ENCODE assay signal across 26 mouse cellular contexts in the genomic region with DNA sequence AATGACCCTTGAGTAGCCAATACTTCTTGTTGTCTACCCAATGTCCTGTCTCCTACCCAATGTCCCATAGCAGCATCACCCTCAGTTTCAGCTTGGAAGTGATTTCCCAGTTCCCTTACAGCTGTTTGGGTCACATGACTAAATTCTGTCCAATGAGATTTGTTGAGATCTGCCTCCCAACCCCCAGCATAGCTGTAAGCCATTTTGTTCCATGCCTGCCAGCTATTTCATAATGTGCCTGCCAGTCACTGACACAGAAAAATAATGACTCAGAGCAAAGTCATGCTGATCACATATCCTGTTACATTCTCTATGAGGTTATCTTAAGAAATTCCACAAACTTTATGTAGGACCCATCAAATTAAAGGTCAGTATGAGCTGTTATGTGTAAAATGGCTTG. TPM values are rescaled to one million over a fixed set of nuclear protein-coding genes. Genes with fewer than 3 reads are reported as not detected.
DNase-seq lines count a peak whose midpoint lies in the region; ATAC-seq and TF ChIP-seq lines count a peak whose summit lies in the region.
"Had no signal": no experiment of that assay in that cellular context is flagged by ENCODE, and none has a peak within 500 bp of the region (broad histone marks: within the 10 kb centered on the region; RNA-seq: fewer than 3 reads in every experiment).

No protein-coding gene starts in this region.

- H3K36me3 ChIP-seq in liver, adult 2 months (ENCODE audit: control insufficient read depth, insufficient read depth, low read length): no peaks in the 10 kb centered on the region
- no peaks in the 10 kb centered on the region for H3K36me3 ChIP-seq in liver, embryonic 12.5 days
- no peaks in the 10 kb centered on the region; a peak in 1 of 4 replicates for H3K36me3 ChIP-seq in MEL (ENCODE audit: control insufficient read depth in 1 of 2, insufficient read depth in 2 of 2, low read length in 2 of 2)
- H3K36me3 ChIP-seq in stomach, postnatal 0 days (ENCODE audit: control insufficient read depth, insufficient read depth, low read length): no peaks in the 10 kb centered on the region
- H3K36me3 ChIP-seq: forebrain, embryonic 12.5 days; heart, embryonic 15.5 days; limb, embryonic 10.5 days; midbrain, embryonic 10.5 days had no signal

- TF ChIP-seq EP300 in MEL (IDR thresholded peaks at IDR 0.05; ENCODE audit: low read depth in 1 of 2, low read length in 2 of 2): no peak
- TF ChIP-seq EP300 in stomach, postnatal 0 days (optimal IDR thresholded peaks at IDR 0.05): no peak

- no peak for ATAC-seq in liver, embryonic 12.5 days
- ATAC-seq in stomach, postnatal 0 days (ENCODE audit: low FRiP score, low TSS enrichment): peak; percentile 21; the same call in 1 of the 2 replicates
- ATAC-seq: inflammation-experienced regulatory T-cells, adult 6 months; midbrain, embryonic 16.5 days had no signal

- TF ChIP-seq POLR2A in liver, adult 2 months (IDR thresholded peaks at IDR 0.05; ENCODE audit: extremely low read depth, insufficient read depth, low read length): no peak
- TF ChIP-seq POLR2A in MEL (IDR thresholded peaks at IDR 0.05; ENCODE audit: control insufficient read depth in 1 of 2, insufficient read depth in 1 of 2, low read depth in 1 of 2, low read length in 2 of 2, poor library complexity in 1 of 2): no peak

- no peak overlapping the region for H3K4me2 ChIP-seq in liver, embryonic 12.5 days
- no peak overlapping the region for H3K4me2 ChIP-seq in stomach, postnatal 0 days (replicated peaks; ENCODE audit: low read depth)
- H3K4me2 ChIP-seq: forebrain, embryonic 12.5 days; heart, embryonic 15.5 days; hindbrain, embryonic 14.5 days; lung, embryonic 14.5 days had no signal

- H3K9ac ChIP-seq in liver, adult 2 months (ENCODE audit: low read depth, low read length): no peak overlapping the region
- no peak overlapping the region for H3K9ac ChIP-seq in liver, embryonic 12.5 days
- no peak overlapping the region for H3K9ac ChIP-seq in MEL (ENCODE audit: control insufficient read depth, low read depth, low read length, poor library complexity, severe bottlenecking)
- no peak overlapping the region for H3K9ac ChIP-seq in stomach, postnatal 0 days (ENCODE audit: low read length)
- H3K9ac ChIP-seq: forebrain, embryonic 12.5 days; heart, embryonic 15.5 days; hindbrain, embryonic 14.5 days; lung, embryonic 14.5 days had no signal

- H3K27me3 ChIP-seq in liver, adult 2 months (ENCODE audit: control insufficient read depth, insufficient read depth, low read length): no peaks in the 10 kb centered on the region
- H3K27me3 ChIP-seq in liver, embryonic 12.5 days (replicated peaks): no peaks in the 10 kb centered on the region
- H3K27me3 ChIP-seq in MEL (ENCODE audit: control insufficient read depth in 1 of 2, insufficient read depth in 2 of 2, low read length in 2 of 2): no peaks in the 10 kb centered on the region
- no peaks in the 10 kb centered on the region for H3K27me3 ChIP-seq in stomach, postnatal 0 days (ENCODE audit: control insufficient read depth, insufficient read depth, low read length)
- H3K27me3 ChIP-seq: forebrain, embryonic 12.5 days; heart, embryonic 15.5 days had no signal

- H3K4me3 ChIP-seq in liver, adult 2 months (ENCODE audit: insufficient read depth, low read depth, low read length): no peak overlapping the region
- no peak overlapping the region for H3K4me3 ChIP-seq in liver, embryonic 12.5 days
- H3K4me3 ChIP-seq in MEL (ENCODE audit: control insufficient read depth in 1 of 2, insufficient read depth in 1 of 2, low read depth in 2 of 2, low read length in 2 of 2): no peak overlapping the region
- H3K4me3 ChIP-seq in stomach, postnatal 0 days (ENCODE audit: low read depth, low read length): no peak overlapping the region
- H3K4me3 ChIP-seq: forebrain, embryonic 12.5 days; heart, embryonic 15.5 days; limb, embryonic 10.5 days; midbrain, embryonic 10.5 days had no signal

- peaks cover under 1% of the 10 kb centered on the region; the same call in 1 of the 2 replicates for H3K4me1 ChIP-seq in liver, adult 2 months (ENCODE audit: control insufficient read depth, insufficient read depth, low read length)
- peaks cover 3% of the 10 kb centered on the region for H3K4me1 ChIP-seq in liver, embryonic 12.5 days
- peaks cover 0 to 5% of the 10 kb centered on the region in 2 experiments; a peak in 1 of 4 replicates for H3K4me1 ChIP-seq in MEL (ENCODE audit: control insufficient read depth in 1 of 2, insufficient read depth in 2 of 2, low read length in 2 of 2)
- no peaks in the 10 kb centered on the region for H3K4me1 ChIP-seq in stomach, postnatal 0 days (replicated peaks; ENCODE audit: control insufficient read depth, insufficient read depth)
- H3K4me1 ChIP-seq: forebrain, embryonic 12.5 days; limb, embryonic 10.5 days had no signal

- TF ChIP-seq RAD21 in MEL (IDR thresholded peaks at IDR 0.05; ENCODE audit: low read depth, low read length): no peak

- no peak for TF ChIP-seq CTCF in liver, adult 2 months (IDR thresholded peaks at IDR 0.05; ENCODE audit: low read depth, low read length)
- TF ChIP-seq CTCF in MEL (IDR thresholded peaks at IDR 0.05 in 2 of 3, conservative IDR thresholded peaks at IDR 0.05 in 1 of 3; ENCODE audit: control insufficient read depth in 1 of 3, insufficient read depth in 1 of 3, low read depth in 2 of 3, low read length in 3 of 3, poor library complexity in 1 of 3, severe bottlenecking in 1 of 3): no peak
- no peak for TF ChIP-seq CTCF in stomach, postnatal 0 days (IDR thresholded peaks at IDR 0.05; ENCODE audit: low read depth)

- peak; percentile 29 for DNase-seq in liver, adult 2 months (ENCODE audit: extremely low read depth, low read depth, low spot score)
- no peak for DNase-seq in MEL (ENCODE audit: low read depth, low spot score)
- DNase-seq in brain, adult 2 months (ENCODE audit: low read depth, low spot score): peak; percentile 22
- no peak for DNase-seq in stomach, postnatal 0 days (ENCODE audit: low spot score)
- DNase-seq in retina, embryonic 14.5 days (ENCODE audit: low spot score): no peak
- no peak for DNase-seq in kidney, postnatal 25 days
- DNase-seq in lung, adult 18-20 months: no peak
- DNase-seq: adrenal gland, adult 2 months; B cell, adult 2 months; cerebellum, adult 8-10 months; gastrocnemius, postnatal 36 days; heart, postnatal 36 days; kidney, adult 2 months; liver; lung, embryonic 14.5 days; lung, postnatal 4 days; thymus, adult 2 months had no signal

- no peaks in the 10 kb centered on the region for H3K9me3 ChIP-seq in liver, embryonic 12.5 days (replicated peaks)
- no peaks in the 10 kb centered on the region for H3K9me3 ChIP-seq in MEL (replicated peaks; ENCODE audit: insufficient read depth, low read length)
- H3K9me3 ChIP-seq in stomach, postnatal 0 days (ENCODE audit: control insufficient read depth, low read length): no peaks in the 10 kb centered on the region
- H3K9me3 ChIP-seq: heart, embryonic 15.5 days; limb, embryonic 10.5 days had no signal

- H3K27ac ChIP-seq in liver, adult 2 months (replicated peaks; ENCODE audit: insufficient read depth, low read depth, low read length): no peak overlapping the region
- H3K27ac ChIP-seq in liver, embryonic 12.5 days: no peak overlapping the region
- H3K27ac ChIP-seq in MEL (ENCODE audit: control insufficient read depth, low read depth, low read length): no peak overlapping the region
- H3K27ac ChIP-seq in stomach, postnatal 0 days (replicated peaks): no peak overlapping the region
- H3K27ac ChIP-seq: forebrain, embryonic 12.5 days; heart, embryonic 15.5 days; hindbrain, embryonic 14.5 days; kidney, postnatal 0 days; limb, embryonic 10.5 days; midbrain, embryonic 10.5 days had no signal

- H3K79me2 ChIP-seq in liver, adult 2 months (ENCODE audit: control insufficient read depth, insufficient read depth, low read length): no peaks in the 10 kb centered on the region
- no peaks in the 10 kb centered on the region for H3K79me2 ChIP-seq in MEL (ENCODE audit: control insufficient read depth, insufficient read depth, low read length, poor library complexity)

RNA-seq across cellular contexts. Expression of gene Ccdc88b, which starts 18.8 kb away (rescaled TPM):
- 0.60 and 1.4 TPM in 2 replicates for total RNA-seq in liver, adult 2 months (2014; rRNA removed)
- 1.9 TPM in 2 replicates for polyA plus RNA-seq in liver, adult 2 months (2012; rRNA removed)
- polyA plus RNA-seq in liver, embryonic 12.5 days (2016; fragmentation: Nextera tagmentation; extraction: Ambion mirVana): 2.8 and 3.3 TPM in 2 replicates
- total RNA-seq in MEL (2012; rRNA removed): 32.4 and 38.7 TPM in 2 replicates
- 10 to 100 TPM in 1 of 2 experiments, not detected in 1; 59.8 TPM for polyA plus RNA-seq in MEL (2012; ENCODE audit: insufficient read depth in 1 of 2, insufficient read length in 2 of 2, low read depth in 1 of 2, low replicate concordance in 2 of 2, missing spikeins in 1 of 2)
- 0.34 and 0.45 TPM in 2 replicates for polyA plus RNA-seq in stomach, postnatal 0 days (2015; fragmentation: Nextera tagmentation; extraction: Ambion mirVana)

RNA-seq across cellular contexts. Expression of gene Trmt112, which starts 32.7 kb away (rescaled TPM):
- 30.7 and 43.6 TPM in 2 replicates for total RNA-seq in liver, adult 2 months (2014; rRNA removed)
- 89.7 and 101 TPM in 2 replicates for polyA plus RNA-seq in liver, adult 2 months (2012; rRNA removed)
- polyA plus RNA-seq in liver, embryonic 12.5 days (2016; fragmentation: Nextera tagmentation; extraction: Ambion mirVana): 115 TPM in 2 replicates
- total RNA-seq in MEL (2012; rRNA removed): 285 and 294 TPM in 2 replicates
- 100 to 1,000 TPM in 1 of 2 experiments, not detected in 1; 319 TPM for polyA plus RNA-seq in MEL (2012; ENCODE audit: insufficient read depth in 1 of 2, insufficient read length in 2 of 2, low read depth in 1 of 2, low replicate concordance in 2 of 2, missing spikeins in 1 of 2)
- 75.8 and 85.9 TPM in 2 replicates for polyA plus RNA-seq in stomach, postnatal 0 days (2015; fragmentation: Nextera tagmentation; extraction: Ambion mirVana)

RNA-seq across cellular contexts. Expression of gene Prdx5, which starts 33.1 kb away (rescaled TPM):
- 403 and 615 TPM in 2 replicates for total RNA-seq in liver, adult 2 months (2014; rRNA removed)
- 364 and 379 TPM in 2 replicates for polyA plus RNA-seq in liver, adult 2 months (2012; rRNA removed)
- polyA plus RNA-seq in liver, embryonic 12.5 days (2016; fragmentation: Nextera tagmentation; extraction: Ambion mirVana): 94.2 and 101 TPM in 2 replicates
- total RNA-seq in MEL (2012; rRNA removed): 127 and 130 TPM in 2 replicates
- polyA plus RNA-seq in MEL (2012; ENCODE audit: insufficient read depth in 1 of 2, insufficient read length in 2 of 2, low read depth in 1 of 2, low replicate concordance in 2 of 2, missing spikeins in 1 of 2): 100 to 1,000 TPM in 1 of 2 experiments, not detected in 1; 246 TPM
- 537 and 559 TPM in 2 replicates for polyA plus RNA-seq in stomach, postnatal 0 days (2015; fragmentation: Nextera tagmentation; extraction: Ambion mirVana)

RNA-seq across cellular contexts. Expression of gene Rps6ka4, which starts 36.4 kb away (rescaled TPM):
- total RNA-seq in liver, adult 2 months (2014; rRNA removed): 3.9 and 5.8 TPM in 2 replicates
- polyA plus RNA-seq in liver, adult 2 months (2012; rRNA removed): 7.8 and 8.4 TPM in 2 replicates
- polyA plus RNA-seq in liver, embryonic 12.5 days (2016; fragmentation: Nextera tagmentation; extraction: Ambion mirVana): 8.5 and 8.7 TPM in 2 replicates
- total RNA-seq in MEL (2012; rRNA removed): 4.7 and 4.9 TPM in 2 replicates
- polyA plus RNA-seq in MEL (2012; ENCODE audit: insufficient read depth in 1 of 2, insufficient read length in 2 of 2, low read depth in 1 of 2, low replicate concordance in 2 of 2, missing spikeins in 1 of 2): 1 to 10 TPM in 1 of 2 experiments, not detected in 1; 7.3 TPM
- 34.7 and 34.9 TPM in 2 replicates for polyA plus RNA-seq in stomach, postnatal 0 days (2015; fragmentation: Nextera tagmentation; extraction: Ambion mirVana)

RNA-seq across cellular contexts. Expression of gene Esrra, which starts 44.8 kb away (rescaled TPM):
- total RNA-seq in liver, adult 2 months (2014; rRNA removed): 25.9 and 27.7 TPM in 2 replicates
- polyA plus RNA-seq in liver, adult 2 months (2012; rRNA removed): 36.6 and 40.6 TPM in 2 replicates
- 6.5 and 6.8 TPM in 2 replicates for polyA plus RNA-seq in liver, embryonic 12.5 days (2016; fragmentation: Nextera tagmentation; extraction: Ambion mirVana)
- total RNA-seq in MEL (2012; rRNA removed): 30.5 and 40.9 TPM in 2 replicates
- 10 to 100 TPM in 1 of 2 experiments, not detected in 1; 32.5 TPM for polyA plus RNA-seq in MEL (2012; ENCODE audit: insufficient read depth in 1 of 2, insufficient read length in 2 of 2, low read depth in 1 of 2, low replicate concordance in 2 of 2, missing spikeins in 1 of 2)
- 20.4 and 20.8 TPM in 2 replicates for polyA plus RNA-seq in stomach, postnatal 0 days (2015; fragmentation: Nextera tagmentation; extraction: Ambion mirVana)

Comparison
In these comparisons a context has a peak if more than half of its experiments do, and no peak if none do; other contexts are left out.
1. DNase-seq: peak in liver, adult 2 months (single experiment) and brain, adult 2 months (single experiment); none in MEL (single experiment), stomach, postnatal 0 days (single experiment), retina, embryonic 14.5 days (single experiment), kidney, postnatal 25 days (0 of 2) and lung, adult 18-20 months (0 of 2).